Mouse (Mus musculus) midbrain, postnatal 0 days (tissue): ENCODE measurements around the gene Gpr35. TPM values are rescaled to one million over a fixed set of nuclear protein-coding genes. Genes with fewer than 3 reads are reported as not detected.
A peak's percentile ranks its signal among the peaks of the same experiment; 100 is the strongest.

ENCODE experiments used
- ATAC-seq: fragments of 200-750 bp; cut with Nextera tagmentation; 2 replicates; pipeline ENCODE4 v1.8.0; 2017; ENCODE audit warnings: moderate number of reproducible peaks, mild to moderate bottlenecking, moderate TSS enrichment, moderate library complexity; ENCODE audit not compliant: low FRiP score
- DNase-seq: peaks from one replicate; pipeline ENCODE4 v3.0.0-alpha.2; 2015; ENCODE audit warnings: low spot score
- H3K27ac ChIP-seq: fragments of 300-500 bp; sonication (generic); 2 replicates; pipeline ENCODE4 v1.5.1; 2014; ENCODE audit warnings: low read depth, mild to moderate bottlenecking, low read length, mixed read lengths
- H3K27me3 ChIP-seq: fragments of 300-500 bp; sonication (generic); 2 replicates; pipeline ENCODE4 v1.6.1; 2014; ENCODE audit warnings: low read length, control low read depth, mixed read lengths; ENCODE audit not compliant: insufficient read depth
- H3K36me3 ChIP-seq: fragments of 300-500 bp; sonication (generic); 2 replicates; pipeline ENCODE4 v1.6.1; 2014; ENCODE audit warnings: low read length, control low read depth, mixed read lengths; ENCODE audit not compliant: insufficient read depth
- H3K4me1 ChIP-seq: fragments of 300-500 bp; sonication (generic); 2 replicates; pipeline ENCODE4 v1.6.1; 2014; ENCODE audit warnings: mild to moderate bottlenecking, control low read depth, antibody characterized with exemption, low read length, mixed read lengths; ENCODE audit not compliant: insufficient read depth
- H3K4me2 ChIP-seq: fragments of 300-500 bp; sonication (generic); 2 replicates; pipeline ENCODE4 v1.6.1; 2014; ENCODE audit warnings: low read depth, mild to moderate bottlenecking, low read length, mixed read lengths; ENCODE audit not compliant: poor library complexity, severe bottlenecking
- H3K4me3 ChIP-seq: fragments of 300-500 bp; sonication (generic); 2 replicates; pipeline ENCODE4 v1.5.1; 2014; ENCODE audit warnings: low read depth, mild to moderate bottlenecking, low read length, moderate library complexity
- H3K9ac ChIP-seq: fragments of 300-500 bp; sonication (generic); replicated peaks from 2 replicates; pipeline ENCODE4 v1.6.1; 2014; ENCODE audit warnings: mild to moderate bottlenecking, low read length, moderate library complexity, mixed read lengths; ENCODE audit not compliant: poor library complexity, severe bottlenecking
- H3K9me3 ChIP-seq: fragments of 300-500 bp; sonication (generic); 2 replicates; pipeline ENCODE4 v1.6.1; 2016; ENCODE audit warnings: low read length, control low read depth
- CTCF ChIP-seq: IDR thresholded peaks from 2 replicates; pipeline ENCODE4 v1.5.1; 2016; ENCODE audit warnings: antibody characterized with exemption, mild to moderate bottlenecking
- WGBS: fragments of 180-500 bp; shearing (Covaris S2); extraction: QIAGEN DNeasy Blood & Tissue Kit; methylation state at CpG from one replicate; pipeline ENCODE4 v1.1.7; 2014; 5-methylcytosine and 5-hydroxymethylcytosine counted together
- polyA plus RNA-seq: library from polyadenylated mRNA; unstranded; fragments of >200 nt; fragmentation: Nextera tagmentation; extraction: Ambion mirVana; gene quantifications from 2 replicates; pipeline ENCODE4 v1.2.1, GENCODE M21; 2015
- total RNA-seq: library from RNA; depleted of rRNA; stranded (reverse); fragments of >200 nt; gene quantifications from 2 replicates; pipeline ENCODE4 v1.2.3, GENCODE M21; 2014

Gpr35 gene
- total and polyA plus RNA-seq, 2 experiments from 2014 or later: 0.73 to 0.88 TPM

- H3K4me2 ChIP-seq: peak overlapping the region; percentile 95
- no peaks in the 10 kb centered on the region for H3K9me3 ChIP-seq
- ATAC-seq: no peak
- no peak for DNase-seq
- H3K27me3 ChIP-seq: no peaks in the 10 kb centered on the region
- peaks cover 26% of the 10 kb centered on the region for H3K4me1 ChIP-seq
- 36% methylated on average over 8 of the region's 8 CpGs for WGBS
- H3K4me3 ChIP-seq: peak overlapping the region; percentile 84
- peak overlapping the region; percentile 96 for H3K9ac ChIP-seq
- H3K36me3 ChIP-seq: peaks cover 27% of the 10 kb centered on the region
- H3K27ac ChIP-seq: peak overlapping the region; percentile 96
- no peak for TF ChIP-seq CTCF
Observed at GRCm38 (mm10) chr1:92911721-92912138, 38.9 kb upstream of the Gpr35 start.

- Histone ChIP-seq H3K9me3 (no peaks in the 10 kb centered on the region), H3K4me2 (peak overlapping the region; percentile 95), H3K27ac (peak overlapping the region; percentile 96; the same call in 1 of the 2 replicates), H3K27me3 (no peaks in the 10 kb centered on the region), H3K4me1 (peaks cover 26% of the 10 kb centered on the region), H3K36me3 (peaks cover 33% of the 10 kb centered on the region), H3K9ac (peak overlapping the region; percentile 96), H3K4me3 (peak overlapping the region; percentile 84)
- no peak for ATAC-seq
- DNase-seq: no peak
- 23% methylated on average over 1 of the region's 1 CpGs for WGBS
- TF ChIP-seq CTCF: peak; percentile 59
Observed at GRCm38 (mm10) chr1:92912286-92912685, 38.4 kb upstream of the Gpr35 start.

GRCm38 (mm10) chr1:92914239-92914638, 36.4 kb upstream of the Gpr35 start:
- no peak overlapping the region for H3K9ac ChIP-seq
- peaks cover 52% of the 10 kb centered on the region for H3K36me3 ChIP-seq
- no peak for ATAC-seq
- H3K9me3 ChIP-seq: no peaks in the 10 kb centered on the region
- DNase-seq: no peak
- WGBS: 87% methylated on average over 4 of the region's 4 CpGs
- H3K27ac ChIP-seq: no peak overlapping the region
- H3K4me3 ChIP-seq: no peak overlapping the region
- TF ChIP-seq CTCF: no peak
- H3K27me3 ChIP-seq: no peaks in the 10 kb centered on the region
- H3K4me1 ChIP-seq: peaks cover 21% of the 10 kb centered on the region
- no peak overlapping the region for H3K4me2 ChIP-seq

- Histone ChIP-seq H3K4me1 (peaks cover 14% of the 10 kb centered on the region), H3K27me3 (no peaks in the 10 kb centered on the region), H3K4me2 (no peak overlapping the region), H3K36me3 (peaks cover 59% of the 10 kb centered on the region), H3K9me3 (no peaks in the 10 kb centered on the region), H3K4me3 (no peak overlapping the region), H3K9ac (no peak overlapping the region), H3K27ac (no peak overlapping the region)
- DNase-seq (no peak), ATAC-seq (no peak)
- no peak for TF ChIP-seq CTCF
- 96% methylated on average over 11 of the region's 11 CpGs for WGBS
Observed at GRCm38 (mm10) chr1:92914993-92915392, 35.7 kb upstream of the Gpr35 start.

- no peak for ATAC-seq
- no peak for DNase-seq
- H3K4me1 ChIP-seq: peaks cover 12% of the 10 kb centered on the region
- no peak overlapping the region for H3K27ac ChIP-seq
- peaks cover 72% of the 10 kb centered on the region for H3K36me3 ChIP-seq
- TF ChIP-seq CTCF: no peak
- H3K4me2 ChIP-seq: no peak overlapping the region
- H3K9ac ChIP-seq: no peak overlapping the region
- H3K27me3 ChIP-seq: no peaks in the 10 kb centered on the region
- no peak overlapping the region for H3K4me3 ChIP-seq
- WGBS: 97% methylated on average over 9 of the region's 9 CpGs
- no peaks in the 10 kb centered on the region for H3K9me3 ChIP-seq
Observed at GRCm38 (mm10) chr1:92916725-92917124, 33.9 kb upstream of the Gpr35 start.

GRCm38 (mm10) chr1:92919151-92919550, 31.5 kb upstream of the Gpr35 start:
- Histone ChIP-seq H3K4me3 (no peak overlapping the region), H3K9ac (no peak overlapping the region), H3K9me3 (no peaks in the 10 kb centered on the region), H3K27ac (no peak overlapping the region), H3K27me3 (no peaks in the 10 kb centered on the region), H3K36me3 (peaks cover 69% of the 10 kb centered on the region), H3K4me1 (no peaks in the 10 kb centered on the region), H3K4me2 (no peak overlapping the region)
- 97% methylated on average over 11 of the region's 11 CpGs for WGBS
- TF ChIP-seq CTCF: no peak
- ATAC-seq (no peak), DNase-seq (no peak)
